Mouse (Mus musculus) neutrophil, adult 83 days (primary cell): ENCODE measurements around the gene Klhdc8a. TPM values are rescaled to one million over a fixed set of nuclear protein-coding genes. Genes with fewer than 3 reads are reported as not detected.

Experiments
- total RNA-seq, 2 experiments: library from RNA; stranded (reverse); gene quantifications; one replicate each; pipeline ENCODE4 v1.2.4; 2023

The Klhdc8a gene
- total RNA-seq: not detected

GRCm38 (mm10) chr1:132298425-132298800 lies at the start of gene Klhdc8a:
Gene Klhdc8a (plus strand): TSS chr1:132298626.

GRCm38 (mm10) chr1:132315889-132316624 lies 17.6 kb downstream of the Klhdc8a start, which contains the start of gene Nuak2:
Gene Nuak2 (plus strand): TSS chr1:132316126.

Other genes with a start within 250 kb of the Klhdc8a start
- under 1 TPM in 1 of 2 experiments, not detected in 1; 0.68 TPM for gene Mfsd4a, start 230.6 kb upstream of the Klhdc8a start, total RNA-seq
- under 1 TPM; 0.39 to 0.49 TPM for gene Cdk18, start 158.9 kb upstream of the Klhdc8a start, total RNA-seq
- gene Lemd1, start 107.2 kb upstream of the Klhdc8a start, total RNA-seq: not detected
- not detected for gene AC124108.1, start 107.2 kb upstream of the Klhdc8a start, total RNA-seq
- not detected for gene Gm10188, start 68.9 kb upstream of the Klhdc8a start, total RNA-seq
- gene Nuak2, start 17.5 kb downstream of the Klhdc8a start, total RNA-seq: 10 to 100 TPM; 34.8 to 55.8 TPM
- gene Tmcc2, start 92.7 kb downstream of the Klhdc8a start, total RNA-seq: 10 to 100 TPM in 1 of 2 experiments, 1 to 10 TPM in 1; 8.7 to 11.5 TPM
- gene Dstyk, start 118.9 kb downstream of the Klhdc8a start, total RNA-seq: 10 to 100 TPM; 36.8 to 39.6 TPM
- 10 to 100 TPM; 36.3 to 36.4 TPM for gene Rbbp5, start 178.7 kb downstream of the Klhdc8a start, total RNA-seq
- gene Tmem81, start 207.6 kb downstream of the Klhdc8a start, total RNA-seq: 1 to 10 TPM; 4.2 to 6.2 TPM
- gene Cntn2, start 244.6 kb downstream of the Klhdc8a start, total RNA-seq: 1 to 10 TPM in 1 of 2 experiments, under 1 TPM in 1; 0.07 to 1.2 TPM